Mouse (Mus musculus): ENCODE measurements at regions not wholly inside any gene's neighbourhood (a gene's known extent, or its start where the extent isn't known, plus 50 kb on each side); places are given as distances from the start of the nearest gene placed in this dataset.

- TF ChIP-seq EP300 (optimal IDR thresholded peaks at IDR 0.05) = no peak
- TF ChIP-seq CTCF (IDR thresholded peaks at IDR 0.05; ENCODE audit: low read depth) = no peak
- Histone ChIP-seq H3K4me3 (ENCODE audit: low read depth, low read length) (no peak overlapping the region), H3K27me3 (ENCODE audit: control insufficient read depth, insufficient read depth, low read length) (peaks cover 20% of the 10 kb centered on the region), H3K4me1 (replicated peaks; ENCODE audit: control insufficient read depth, insufficient read depth) (no peaks in the 10 kb centered on the region), H3K9ac (ENCODE audit: low read length) (no peak overlapping the region), H3K4me2 (replicated peaks; ENCODE audit: low read depth) (no peak overlapping the region), H3K27ac (replicated peaks) (no peak overlapping the region), H3K36me3 (ENCODE audit: control insufficient read depth, insufficient read depth, low read length) (no peaks in the 10 kb centered on the region), H3K9me3 (ENCODE audit: control insufficient read depth, low read length) (no peaks in the 10 kb centered on the region)
- DNase-seq (ENCODE audit: low spot score) = no peak
- WGBS = 63% methylated on average over 3 of the region's 3 CpGs
- no peak for ATAC-seq (ENCODE audit: low FRiP score, low TSS enrichment)
Measured at GRCm38 (mm10) chr12:110186381-110186780, 92.5 kb upstream of the Dio3 start.

DNA sequence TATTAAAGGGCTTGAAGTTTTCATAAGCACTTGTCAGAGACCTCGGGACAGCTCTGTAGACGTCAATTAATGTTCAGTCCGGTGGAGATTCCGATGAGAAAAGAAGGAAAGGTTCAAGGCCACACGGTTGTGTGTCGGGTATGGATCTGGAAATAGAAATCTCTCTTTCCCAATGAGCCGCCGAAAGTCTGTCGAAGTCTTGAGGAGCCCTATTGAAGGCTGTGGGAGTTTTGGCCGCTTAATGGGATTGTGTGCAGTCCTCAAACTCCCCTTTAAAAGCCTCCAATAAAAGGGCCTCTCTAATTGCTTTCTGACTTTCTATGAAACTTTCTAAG is 92.0 kb upstream of the Dio3 start:
- Histone ChIP-seq H3K36me3 (ENCODE audit: control insufficient read depth, insufficient read depth, low read length) (no peaks in the 10 kb centered on the region), H3K9me3 (ENCODE audit: control insufficient read depth, low read length) (no peaks in the 10 kb centered on the region), H3K27ac (replicated peaks) (no peak overlapping the region), H3K4me3 (ENCODE audit: low read depth, low read length) (no peak overlapping the region), H3K27me3 (ENCODE audit: control insufficient read depth, insufficient read depth, low read length) (peaks cover 20% of the 10 kb centered on the region), H3K4me2 (replicated peaks; ENCODE audit: low read depth) (no peak overlapping the region), H3K4me1 (replicated peaks; ENCODE audit: control insufficient read depth, insufficient read depth) (no peaks in the 10 kb centered on the region), H3K9ac (ENCODE audit: low read length) (no peak overlapping the region)
- 50% methylated on average over 10 of the region's 10 CpGs for WGBS
- no peak for TF ChIP-seq EP300 (optimal IDR thresholded peaks at IDR 0.05)
- no peak for TF ChIP-seq CTCF (IDR thresholded peaks at IDR 0.05; ENCODE audit: low read depth)
- ATAC-seq (ENCODE audit: low FRiP score, low TSS enrichment) (no peak), DNase-seq (ENCODE audit: low spot score) (no peak)

- DNase-seq (ENCODE audit: low spot score) (no peak), ATAC-seq (ENCODE audit: low FRiP score, low TSS enrichment) (0 out of 2 replicates have a peak, but pooled peaks have one; percentile 26)
- Histone ChIP-seq H3K4me3 (ENCODE audit: low read depth, low read length) (no peak overlapping the region), H3K36me3 (ENCODE audit: control insufficient read depth, insufficient read depth, low read length) (no peaks in the 10 kb centered on the region), H3K4me1 (replicated peaks; ENCODE audit: control insufficient read depth, insufficient read depth) (no peaks in the 10 kb centered on the region), H3K27me3 (ENCODE audit: control insufficient read depth, insufficient read depth, low read length) (peaks cover 20% of the 10 kb centered on the region), H3K9ac (ENCODE audit: low read length) (no peak overlapping the region), H3K27ac (replicated peaks) (no peak overlapping the region), H3K9me3 (ENCODE audit: control insufficient read depth, low read length) (no peaks in the 10 kb centered on the region), H3K4me2 (replicated peaks; ENCODE audit: low read depth) (no peak overlapping the region)
- no peak for TF ChIP-seq CTCF (IDR thresholded peaks at IDR 0.05; ENCODE audit: low read depth)
- TF ChIP-seq EP300 (optimal IDR thresholded peaks at IDR 0.05) = no peak
- WGBS = 9% methylated on average over 49 of the region's 49 CpGs
Measured at GRCm38 (mm10) chr12:110187246-110188135, 91.4 kb upstream of the Dio3 start.

GRCm38 (mm10) chr12:110188136-110188631 is 90.7 kb upstream of the Dio3 start:
- Histone ChIP-seq H3K36me3 (ENCODE audit: control insufficient read depth, insufficient read depth, low read length) (no peaks in the 10 kb centered on the region), H3K4me3 (ENCODE audit: low read depth, low read length) (no peak overlapping the region), H3K9me3 (ENCODE audit: control insufficient read depth, low read length) (no peaks in the 10 kb centered on the region), H3K27me3 (ENCODE audit: control insufficient read depth, insufficient read depth, low read length) (peaks cover 20% of the 10 kb centered on the region), H3K4me1 (replicated peaks; ENCODE audit: control insufficient read depth, insufficient read depth) (no peaks in the 10 kb centered on the region), H3K27ac (replicated peaks) (no peak overlapping the region), H3K4me2 (replicated peaks; ENCODE audit: low read depth) (no peak overlapping the region), H3K9ac (ENCODE audit: low read length) (no peak overlapping the region)
- 7% methylated on average over 28 of the region's 29 CpGs for WGBS
- no peak for TF ChIP-seq EP300 (optimal IDR thresholded peaks at IDR 0.05)
- no peak for TF ChIP-seq CTCF (IDR thresholded peaks at IDR 0.05; ENCODE audit: low read depth)
- ATAC-seq (ENCODE audit: low FRiP score, low TSS enrichment) (0 out of 2 replicates have a peak, but pooled peaks have one; percentile 32), DNase-seq (ENCODE audit: low spot score) (no peak)

GRCm38 (mm10) chr12:110188641-110189328 is 90.1 kb upstream of the Dio3 start:
- peak overlapping the region; percentile 11; the same call in 1 of the 2 replicates for H3K4me2 ChIP-seq (replicated peaks; ENCODE audit: low read depth)
- DNase-seq (ENCODE audit: low spot score) (no peak), ATAC-seq (ENCODE audit: low FRiP score, low TSS enrichment) (no peak)
- no peaks in the 10 kb centered on the region for H3K9me3 ChIP-seq (ENCODE audit: control insufficient read depth, low read length)
- no peaks in the 10 kb centered on the region for H3K4me1 ChIP-seq (replicated peaks; ENCODE audit: control insufficient read depth, insufficient read depth)
- no peak overlapping the region for H3K9ac ChIP-seq (ENCODE audit: low read length)
- no peaks in the 10 kb centered on the region for H3K36me3 ChIP-seq (ENCODE audit: control insufficient read depth, insufficient read depth, low read length)
- H3K4me3 ChIP-seq (ENCODE audit: low read depth, low read length) = peak overlapping the region; percentile 12; the same call in 1 of the 2 replicates
- H3K27ac ChIP-seq (replicated peaks) = no peak overlapping the region
- peaks cover 20% of the 10 kb centered on the region for H3K27me3 ChIP-seq (ENCODE audit: control insufficient read depth, insufficient read depth, low read length)
- WGBS = 10% methylated on average over 39 of the region's 39 CpGs
- no peak for TF ChIP-seq EP300 (optimal IDR thresholded peaks at IDR 0.05)
- TF ChIP-seq CTCF (IDR thresholded peaks at IDR 0.05; ENCODE audit: low read depth) = no peak

DNA sequence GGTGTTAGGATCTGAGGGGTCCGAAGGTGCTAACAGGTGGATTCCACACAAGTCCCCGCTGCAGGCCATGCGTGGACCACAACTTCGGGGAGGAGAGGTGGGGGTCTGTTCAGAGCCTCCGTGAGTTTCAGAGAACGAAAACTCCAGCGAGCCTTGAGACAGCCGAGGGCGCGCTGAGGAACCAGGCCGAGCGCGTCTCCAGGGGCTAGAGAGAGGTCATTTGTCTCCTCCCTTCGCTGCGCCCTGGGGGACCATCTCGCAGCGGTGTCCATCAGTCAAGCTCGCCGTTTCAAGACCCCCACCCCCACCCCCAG is 89.6 kb upstream of the Dio3 start:
- no peaks in the 10 kb centered on the region for H3K4me1 ChIP-seq (replicated peaks; ENCODE audit: control insufficient read depth, insufficient read depth)
- H3K9ac ChIP-seq (ENCODE audit: low read length) = no peak overlapping the region
- 4% methylated on average over 19 of the region's 19 CpGs for WGBS
- no peaks in the 10 kb centered on the region for H3K36me3 ChIP-seq (ENCODE audit: control insufficient read depth, insufficient read depth, low read length)
- H3K27ac ChIP-seq (replicated peaks) = no peak overlapping the region
- H3K27me3 ChIP-seq (ENCODE audit: control insufficient read depth, insufficient read depth, low read length) = peaks cover 20% of the 10 kb centered on the region
- H3K4me2 ChIP-seq (replicated peaks; ENCODE audit: low read depth) = peak overlapping the region; percentile 11; the same call in 1 of the 2 replicates
- DNase-seq (ENCODE audit: low spot score) = no peak
- H3K9me3 ChIP-seq (ENCODE audit: control insufficient read depth, low read length) = no peaks in the 10 kb centered on the region
- H3K4me3 ChIP-seq (ENCODE audit: low read depth, low read length) = peak overlapping the region; percentile 12; the same call in 1 of the 2 replicates
- ATAC-seq (ENCODE audit: low FRiP score, low TSS enrichment) = no peak
- no peak for TF ChIP-seq CTCF (IDR thresholded peaks at IDR 0.05; ENCODE audit: low read depth)
- no peak for TF ChIP-seq EP300 (optimal IDR thresholded peaks at IDR 0.05)

Measured in stomach, postnatal 0 days (tissue).